12 mouse cellular contexts compared by ENCODE assay signal in the genomic region with DNA sequence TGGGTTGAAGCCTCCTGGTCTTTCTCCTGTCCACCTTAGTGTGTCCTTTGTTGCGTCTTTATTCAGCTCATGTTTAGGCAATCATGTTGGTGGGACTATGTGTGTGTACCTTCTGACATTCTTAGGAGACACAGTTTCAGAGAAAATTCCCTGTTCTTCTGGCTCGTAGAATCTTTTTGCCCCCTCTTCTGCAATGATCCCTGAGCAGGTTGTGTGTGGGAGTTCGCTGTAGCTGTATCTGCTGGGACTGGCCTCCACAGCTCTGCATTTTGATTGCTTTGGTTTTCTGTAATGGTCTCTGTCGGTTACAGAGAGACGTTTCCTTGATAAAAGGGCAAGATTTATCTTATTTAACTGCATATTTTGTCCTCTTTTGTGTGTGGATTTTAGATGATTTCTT.
"Had no signal": no experiment of that assay in that cellular context is flagged by ENCODE, and none has a peak within 500 bp of the region (broad histone marks: within the 10 kb centered on the region; RNA-seq: fewer than 3 reads in every experiment).

No protein-coding gene starts in this region.

- H3K36me3 ChIP-seq: intestine, embryonic 15.5 days; limb, embryonic 10.5 days; liver, embryonic 15.5 days; midbrain, embryonic 13.5 days had no signal

- H3K4me3 ChIP-seq: intestine, embryonic 15.5 days; kidney, embryonic 15.5 days; limb, embryonic 10.5 days; liver, embryonic 15.5 days; midbrain, embryonic 13.5 days had no signal

- ATAC-seq: intestine, embryonic 15.5 days; lung, postnatal 0 days; midbrain, embryonic 13.5 days had no signal

- H3K4me2 ChIP-seq: intestine, embryonic 15.5 days; kidney, embryonic 15.5 days; liver, embryonic 11.5 days; liver, embryonic 15.5 days; midbrain, embryonic 13.5 days had no signal

- H3K4me1 ChIP-seq: intestine, embryonic 15.5 days; kidney, embryonic 15.5 days; limb, embryonic 10.5 days had no signal

- H3K9me3 ChIP-seq: intestine, embryonic 15.5 days; kidney, embryonic 15.5 days; limb, embryonic 10.5 days; liver, embryonic 15.5 days; midbrain, embryonic 13.5 days had no signal

- DNase-seq: kidney, adult 2 months; kidney, postnatal 14 days; lung, adult 2 months; lung, postnatal 36 days; thymus, postnatal 4 days had no signal

- H3K27ac ChIP-seq: intestine, embryonic 15.5 days; kidney, embryonic 15.5 days; limb, embryonic 10.5 days; liver, embryonic 15.5 days; midbrain, embryonic 13.5 days had no signal

- H3K9ac ChIP-seq: intestine, embryonic 15.5 days; kidney, embryonic 15.5 days; liver, embryonic 15.5 days; midbrain, embryonic 13.5 days had no signal

- H3K27me3 ChIP-seq: intestine, embryonic 15.5 days; kidney, embryonic 15.5 days; liver, embryonic 15.5 days; midbrain, embryonic 13.5 days had no signal
